20 mouse cellular contexts compared by ENCODE assay signal in the genomic region with DNA sequence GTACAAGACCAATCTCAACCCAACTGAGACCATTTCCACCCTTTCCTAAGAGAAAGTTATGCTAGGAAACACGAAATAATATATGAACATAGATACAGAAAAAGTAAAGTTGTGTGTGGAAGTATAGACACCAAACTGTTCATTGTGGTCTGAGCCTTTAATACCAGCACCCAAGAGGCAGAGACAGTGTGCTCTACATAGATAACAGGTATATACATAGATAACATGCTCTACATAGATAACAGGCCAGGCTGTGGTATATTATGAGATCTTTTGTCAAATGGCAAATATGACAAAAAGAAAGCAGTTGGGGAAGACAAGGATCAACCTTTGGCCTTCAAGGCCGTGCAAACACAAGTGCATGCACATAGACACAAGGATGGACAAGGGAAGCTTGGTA.
"Had no signal": no experiment of that assay in that cellular context is flagged by ENCODE, and none has a peak within 500 bp of the region (broad histone marks: within the 10 kb centered on the region; RNA-seq: fewer than 3 reads in every experiment).

No protein-coding gene starts in this region.

- ATAC-seq: lung, postnatal 0 days had no signal

- H3K4me1 ChIP-seq: kidney, embryonic 15.5 days; megakaryocyte, embryonic 14.5 days had no signal

- DNase-seq: kidney, adult 11 months; kidney, adult 8-10 months; kidney, postnatal 10 days; kidney, postnatal 36 days; layer of hippocampus, postnatal 36 days; lung, embryonic 14.5 days; midbrain, embryonic 14.5 days; right cerebral cortex, postnatal 14 days; right cerebral cortex, postnatal 4 days; thymus, adult 2 months; thymus, postnatal 14 days; thymus, postnatal 4 days had no signal

- H3K27ac ChIP-seq: kidney, embryonic 15.5 days; left cerebral cortex, adult 2 months; liver, embryonic 15.5 days; macrophage; stomach, postnatal 0 days had no signal

- H3K9me3 ChIP-seq: kidney, embryonic 15.5 days; liver, embryonic 15.5 days; megakaryocyte, embryonic 14.5 days had no signal

- H3K4me3 ChIP-seq: kidney, embryonic 15.5 days; left cerebral cortex, adult 2 months; liver, embryonic 15.5 days; megakaryocyte, embryonic 14.5 days had no signal

- H3K9ac ChIP-seq: kidney, embryonic 15.5 days; liver, embryonic 15.5 days; lung, embryonic 14.5 days had no signal

- H3K27me3 ChIP-seq: kidney, embryonic 15.5 days; liver, embryonic 15.5 days; megakaryocyte, embryonic 14.5 days had no signal

- H3K4me2 ChIP-seq: kidney, embryonic 15.5 days; liver, embryonic 15.5 days; lung, embryonic 14.5 days; midbrain, embryonic 11.5 days had no signal
